Mouse (Mus musculus): ENCODE data around the gene Cacna2d2.

DNA sequence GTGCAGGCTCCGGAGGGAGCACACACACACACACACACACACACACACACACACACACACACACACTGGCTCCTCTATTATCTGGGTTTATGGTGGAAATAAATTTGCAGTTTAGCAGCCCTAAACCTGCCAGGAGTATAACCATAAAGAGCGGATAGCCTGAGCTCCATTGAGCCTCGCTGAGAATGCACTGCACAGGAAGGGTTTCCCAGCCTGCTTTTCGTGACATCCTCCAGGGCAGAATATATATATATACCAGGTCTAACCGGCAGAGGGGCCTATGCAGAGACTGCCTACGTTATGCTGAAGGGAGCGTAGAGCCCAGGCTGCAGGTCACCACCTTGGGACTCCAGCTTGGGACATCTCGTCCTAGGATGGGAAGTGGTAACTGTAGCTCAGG lies 52.0 kb downstream of the Cacna2d2 start:
- TF ChIP-seq CTCF (IDR thresholded peaks at IDR 0.05; ENCODE audit: low read depth) (no peak), EP300 (optimal IDR thresholded peaks at IDR 0.05) (no peak)

All from stomach, postnatal 0 days (tissue).